Mouse (Mus musculus): Measurements from ENCODE around the gene Klhl11. TPM values are rescaled to one million over a fixed set of nuclear protein-coding genes. Genes with fewer than 3 reads are reported as not detected.

The Klhl11 gene
- polyA plus RNA-seq, 1 experiment from 2014 or later: 12.0 TPM

DNA sequence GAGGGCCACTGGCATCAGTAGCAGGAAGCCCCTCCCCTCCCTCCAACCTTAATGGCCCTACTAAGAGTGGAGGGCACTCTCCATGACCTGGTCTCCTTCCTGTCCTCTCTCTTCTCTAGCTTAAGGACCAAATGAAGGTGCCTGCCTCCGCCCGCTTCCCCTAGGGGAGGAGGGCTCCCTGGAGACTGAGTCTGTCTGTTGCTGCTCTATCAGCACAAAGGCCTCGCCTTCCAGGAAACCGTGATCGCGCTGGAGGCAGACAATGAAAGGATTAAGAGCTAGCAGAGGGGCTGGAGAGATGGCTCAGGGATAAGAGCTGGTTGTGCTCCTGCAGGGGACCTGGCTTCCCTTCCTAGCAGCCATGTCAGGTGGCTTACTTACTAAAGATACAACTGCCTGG is 28.8 kb upstream of the Klhl11 start:
- peaks cover 100% of the 10 kb centered on the region for H3K36me3 ChIP-seq
- no peak overlapping the region for H3K4me2 ChIP-seq
- H3K27ac ChIP-seq: no peak overlapping the region
- no peaks in the 10 kb centered on the region for H3K27me3 ChIP-seq
- no peak overlapping the region for H3K4me3 ChIP-seq
- 34% methylated on average over 6 of the region's 6 CpGs for WGBS
- H3K4me1 ChIP-seq: no peaks in the 10 kb centered on the region
- H3K9ac ChIP-seq: no peak overlapping the region
- no peak for ATAC-seq (ENCODE audit: insufficient number of reproducible peaks, insufficient read depth, low FRiP score, low TSS enrichment, low read depth)
- H3K9me3 ChIP-seq: no peaks in the 10 kb centered on the region

GRCm38 (mm10) chr11:100500651-100501050 is 28.1 kb upstream of the Klhl11 start:
- Histone ChIP-seq H3K4me1 (no peaks in the 10 kb centered on the region), H3K27ac (no peak overlapping the region), H3K4me2 (no peak overlapping the region), H3K27me3 (no peaks in the 10 kb centered on the region), H3K4me3 (no peak overlapping the region), H3K9ac (no peak overlapping the region), H3K9me3 (no peaks in the 10 kb centered on the region), H3K36me3 (peaks cover 100% of the 10 kb centered on the region)
- 82% methylated on average over 7 of the region's 7 CpGs for WGBS
- no peak for ATAC-seq (ENCODE audit: insufficient number of reproducible peaks, insufficient read depth, low FRiP score, low TSS enrichment, low read depth)

- no peaks in the 10 kb centered on the region for H3K27me3 ChIP-seq
- no peak overlapping the region for H3K4me2 ChIP-seq
- ATAC-seq (ENCODE audit: insufficient number of reproducible peaks, insufficient read depth, low FRiP score, low TSS enrichment, low read depth): no peak
- no peak overlapping the region for H3K9ac ChIP-seq
- H3K27ac ChIP-seq: no peak overlapping the region
- 88% methylated on average over 3 of the region's 3 CpGs for WGBS
- H3K36me3 ChIP-seq: peaks cover 100% of the 10 kb centered on the region
- no peaks in the 10 kb centered on the region for H3K4me1 ChIP-seq
- no peaks in the 10 kb centered on the region for H3K9me3 ChIP-seq
- no peak overlapping the region for H3K4me3 ChIP-seq
Observed at GRCm38 (mm10) chr11:100500241-100500640, 27.7 kb upstream of the Klhl11 start.

DNA sequence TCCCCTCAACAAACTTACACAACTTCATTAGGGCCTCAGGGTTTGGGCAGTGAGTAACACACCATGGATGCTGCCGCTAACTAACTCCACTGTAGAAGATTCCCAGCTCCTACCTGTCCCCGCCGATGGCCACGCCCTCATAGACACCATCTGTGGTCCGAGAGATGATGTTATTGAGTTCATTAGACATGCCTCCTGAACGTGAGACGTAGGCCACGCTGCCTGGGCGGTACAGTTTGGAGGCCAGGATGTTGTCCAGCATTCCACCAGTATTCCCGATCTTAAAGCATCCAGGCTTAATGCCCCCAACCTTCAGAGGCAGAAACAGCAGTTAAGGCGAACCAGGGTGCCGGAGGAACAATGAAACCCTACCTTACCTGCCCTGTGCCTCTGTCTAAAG is 21.2 kb upstream of the Klhl11 start:
- no peak overlapping the region for H3K4me2 ChIP-seq
- no peaks in the 10 kb centered on the region for H3K27me3 ChIP-seq
- no peak overlapping the region for H3K27ac ChIP-seq
- H3K9me3 ChIP-seq: no peaks in the 10 kb centered on the region
- H3K4me3 ChIP-seq: no peak overlapping the region
- H3K36me3 ChIP-seq: peaks cover 96% of the 10 kb centered on the region
- H3K4me1 ChIP-seq: no peaks in the 10 kb centered on the region
- H3K9ac ChIP-seq: no peak overlapping the region
- 92% methylated on average over 12 of the region's 12 CpGs for WGBS
- no peak for ATAC-seq (ENCODE audit: insufficient number of reproducible peaks, insufficient read depth, low FRiP score, low TSS enrichment, low read depth)

DNA sequence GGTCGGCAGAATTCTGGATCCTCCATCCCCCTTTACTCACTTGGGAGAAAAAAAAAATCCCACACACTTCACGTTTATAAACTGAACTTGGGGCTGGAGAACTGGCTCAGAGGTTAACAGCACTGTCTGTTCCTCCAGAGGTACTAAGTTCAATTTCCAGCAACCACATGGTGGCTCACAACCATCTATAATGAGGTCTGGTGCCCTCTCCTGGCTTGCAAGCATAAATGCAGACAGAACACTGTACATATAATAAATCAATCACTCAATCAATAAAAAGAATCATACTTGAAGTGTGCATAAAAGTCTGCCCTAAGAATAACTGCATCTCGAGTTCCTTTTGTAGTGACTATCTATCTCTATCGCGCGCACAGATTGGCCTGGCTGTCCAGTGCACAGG is 18.4 kb upstream of the Klhl11 start:
- Histone ChIP-seq H3K27ac (no peak overlapping the region), H3K4me2 (no peak overlapping the region), H3K4me1 (no peaks in the 10 kb centered on the region), H3K9ac (no peak overlapping the region), H3K36me3 (peaks cover 95% of the 10 kb centered on the region), H3K9me3 (no peaks in the 10 kb centered on the region), H3K4me3 (no peak overlapping the region), H3K27me3 (no peaks in the 10 kb centered on the region)
- no peak for ATAC-seq (ENCODE audit: insufficient number of reproducible peaks, insufficient read depth, low FRiP score, low TSS enrichment, low read depth)
- 87% methylated on average over 6 of the region's 6 CpGs for WGBS

GRCm38 (mm10) chr11:100485801-100486538 is 13.4 kb upstream of the Klhl11 start:
- Histone ChIP-seq H3K36me3 (peaks cover 98% of the 10 kb centered on the region), H3K9me3 (no peaks in the 10 kb centered on the region), H3K4me3 (no peak overlapping the region), H3K27me3 (no peaks in the 10 kb centered on the region), H3K4me1 (no peaks in the 10 kb centered on the region), H3K4me2 (no peak overlapping the region), H3K9ac (no peak overlapping the region), H3K27ac (no peak overlapping the region)
- ATAC-seq (ENCODE audit: insufficient number of reproducible peaks, insufficient read depth, low FRiP score, low TSS enrichment, low read depth): no peak
- 86% methylated on average over 8 of the region's 8 CpGs for WGBS

DNA sequence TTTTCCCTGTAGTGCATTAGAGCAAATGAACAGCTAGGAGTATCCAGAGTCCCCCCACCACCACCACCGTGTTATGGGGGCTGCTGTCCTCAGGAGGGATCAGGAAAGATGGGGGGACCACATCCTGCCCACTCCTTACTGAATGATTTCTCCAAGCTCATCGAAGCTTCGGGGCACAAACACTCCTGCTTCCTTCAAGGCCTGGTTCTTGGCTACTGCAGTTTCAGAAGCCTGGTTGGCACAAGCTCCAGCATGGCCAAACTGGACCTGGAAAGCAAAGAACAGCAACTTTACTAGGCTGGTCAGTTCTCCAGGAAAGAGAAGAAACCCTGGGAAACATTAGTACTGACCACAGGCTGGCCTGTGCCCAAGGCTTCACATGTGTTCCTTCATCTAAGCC is 11.9 kb upstream of the Klhl11 start:
- no peak overlapping the region for H3K4me2 ChIP-seq
- H3K9me3 ChIP-seq: no peaks in the 10 kb centered on the region
- H3K9ac ChIP-seq: no peak overlapping the region
- H3K4me3 ChIP-seq: no peak overlapping the region
- no peak overlapping the region for H3K27ac ChIP-seq
- ATAC-seq (ENCODE audit: insufficient number of reproducible peaks, insufficient read depth, low FRiP score, low TSS enrichment, low read depth): no peak
- H3K36me3 ChIP-seq: peaks cover 98% of the 10 kb centered on the region
- WGBS: 98% methylated on average over 3 of the region's 3 CpGs
- no peaks in the 10 kb centered on the region for H3K4me1 ChIP-seq
- H3K27me3 ChIP-seq: no peaks in the 10 kb centered on the region

- H3K27ac ChIP-seq: no peak overlapping the region
- no peaks in the 10 kb centered on the region for H3K9me3 ChIP-seq
- peak overlapping the region; percentile 3; the same call in 1 of the 2 replicates for H3K9ac ChIP-seq
- no peaks in the 10 kb centered on the region for H3K4me1 ChIP-seq
- peaks cover 77% of the 10 kb centered on the region for H3K36me3 ChIP-seq
- ATAC-seq (ENCODE audit: insufficient number of reproducible peaks, insufficient read depth, low FRiP score, low TSS enrichment, low read depth): no peak
- 70% methylated on average over 7 of the region's 7 CpGs for WGBS
- H3K4me3 ChIP-seq: no peak overlapping the region
- H3K4me2 ChIP-seq: no peak overlapping the region
- no peaks in the 10 kb centered on the region for H3K27me3 ChIP-seq
Observed at GRCm38 (mm10) chr11:100479152-100479551, 6.6 kb upstream of the Klhl11 start.

GRCm38 (mm10) chr11:100476281-100476680 is 3.7 kb upstream of the Klhl11 start:
- Histone ChIP-seq H3K9ac (no peak overlapping the region), H3K27ac (no peak overlapping the region), H3K4me3 (no peak overlapping the region), H3K36me3 (peaks cover 50% of the 10 kb centered on the region), H3K4me2 (no peak overlapping the region), H3K4me1 (peaks cover under 1% of the 10 kb centered on the region; the same call in 1 of the 2 replicates), H3K27me3 (no peaks in the 10 kb centered on the region), H3K9me3 (no peaks in the 10 kb centered on the region)
- 90% methylated on average over 5 of the region's 5 CpGs for WGBS
- ATAC-seq (ENCODE audit: insufficient number of reproducible peaks, insufficient read depth, low FRiP score, low TSS enrichment, low read depth): no peak

DNA sequence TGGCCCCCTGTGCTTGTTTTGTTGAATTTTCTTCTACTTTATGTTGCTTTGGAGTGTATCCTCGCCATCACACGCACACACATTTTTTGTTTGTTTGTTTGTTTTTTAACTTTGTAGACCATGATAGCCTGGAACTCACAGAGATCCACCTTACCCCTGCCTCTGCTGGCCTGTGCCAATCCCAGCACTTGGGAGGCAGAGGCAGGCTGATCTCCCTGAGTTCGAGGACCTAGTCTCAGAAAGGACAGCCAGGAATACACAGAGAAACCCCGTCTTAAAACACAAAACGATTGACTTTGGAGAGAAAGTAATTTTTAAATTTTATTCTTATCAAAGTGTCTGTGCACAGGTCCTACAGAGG is 374 bp upstream of the Klhl11 start:
- H3K4me2 ChIP-seq: peak overlapping the region; percentile 92
- no peak for ATAC-seq (ENCODE audit: insufficient number of reproducible peaks, insufficient read depth, low FRiP score, low TSS enrichment, low read depth)
- 31% methylated on average over 5 of the region's 5 CpGs for WGBS

DNA sequence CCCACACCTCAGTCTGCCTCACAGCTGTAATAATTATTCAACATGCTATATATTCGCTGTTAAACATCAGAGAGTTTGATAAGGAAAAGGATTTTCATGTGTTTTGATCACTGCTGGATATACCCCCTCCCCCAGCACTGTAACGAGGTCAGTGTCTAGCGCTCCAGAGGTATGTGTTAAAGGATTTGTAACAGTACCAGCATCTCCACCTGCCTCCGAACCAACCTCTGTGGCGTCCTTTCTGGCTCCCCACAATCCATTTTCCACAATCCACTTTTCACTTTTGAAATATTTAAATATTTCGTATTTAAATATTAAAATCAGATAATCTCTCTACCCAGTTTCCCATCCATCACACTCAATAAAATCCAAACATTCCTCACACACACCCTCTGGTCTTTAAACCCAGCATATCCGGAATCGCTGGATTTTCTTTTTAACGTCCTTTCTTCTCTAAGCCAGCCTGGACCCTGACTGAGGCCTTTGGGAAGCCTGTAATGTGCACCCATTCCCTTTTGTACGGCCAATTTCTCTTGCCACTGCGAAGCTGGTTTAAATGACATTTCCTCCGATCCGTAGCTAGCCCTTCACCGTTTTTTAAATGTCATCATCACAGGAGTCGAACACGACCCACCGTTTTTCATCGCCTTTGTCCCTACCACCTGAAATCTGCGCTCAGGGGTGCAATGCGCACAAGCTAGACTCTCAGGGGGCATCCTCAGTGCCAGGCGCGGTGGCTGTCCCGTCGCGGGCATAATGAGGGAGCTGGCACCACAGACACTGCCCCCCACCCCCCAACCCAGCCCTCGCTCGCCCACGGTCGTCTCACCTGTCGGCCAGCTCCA is 967 bp downstream of the Klhl11 start:
- Histone ChIP-seq H3K36me3 (peaks cover 20% of the 10 kb centered on the region), H3K4me2 (peak overlapping the region; percentile 92), H3K4me3 (peak overlapping the region; percentile 80), H3K27me3 (no peaks in the 10 kb centered on the region), H3K9me3 (no peaks in the 10 kb centered on the region), H3K27ac (no peak overlapping the region), H3K4me1 (peaks cover 16% of the 10 kb centered on the region), H3K9ac (peak overlapping the region; percentile 97)
- ATAC-seq (ENCODE audit: insufficient number of reproducible peaks, insufficient read depth, low FRiP score, low TSS enrichment, low read depth): 0 out of 2 replicates have a peak, but pooled peaks have one; percentile 12
- WGBS: 4% methylated on average over 30 of the region's 30 CpGs

More for the DNA sequence above, 374 bp upstream of the Klhl11 start:
- Histone ChIP-seq H3K4me1 (peaks cover 16% of the 10 kb centered on the region), H3K27me3 (no peaks in the 10 kb centered on the region), H3K36me3 (peaks cover 20% of the 10 kb centered on the region), H3K9me3 (no peaks in the 10 kb centered on the region), H3K9ac (peak overlapping the region; percentile 97; the same call in 1 of the 2 replicates), H3K27ac (0 out of 2 replicates have a peak overlapping the region, but pooled peaks have one; percentile 23), H3K4me3 (peak overlapping the region; percentile 80)

- peaks cover 18% of the 10 kb centered on the region for H3K4me1 ChIP-seq
- H3K9ac ChIP-seq: no peak overlapping the region
- no peak overlapping the region for H3K27ac ChIP-seq
- H3K4me3 ChIP-seq: no peak overlapping the region
- no peaks in the 10 kb centered on the region for H3K27me3 ChIP-seq
- no peaks in the 10 kb centered on the region for H3K9me3 ChIP-seq
- H3K36me3 ChIP-seq: peaks cover 43% of the 10 kb centered on the region
- 90% methylated on average over 1 of the region's 1 CpGs for WGBS
- no peak overlapping the region for H3K4me2 ChIP-seq
- ATAC-seq (ENCODE audit: insufficient number of reproducible peaks, insufficient read depth, low FRiP score, low TSS enrichment, low read depth): no peak
Observed at GRCm38 (mm10) chr11:100465833-100466232, 6.7 kb downstream of the Klhl11 start.
